Mouse (Mus musculus): ENCODE data around the gene Phf21a.

DNA sequence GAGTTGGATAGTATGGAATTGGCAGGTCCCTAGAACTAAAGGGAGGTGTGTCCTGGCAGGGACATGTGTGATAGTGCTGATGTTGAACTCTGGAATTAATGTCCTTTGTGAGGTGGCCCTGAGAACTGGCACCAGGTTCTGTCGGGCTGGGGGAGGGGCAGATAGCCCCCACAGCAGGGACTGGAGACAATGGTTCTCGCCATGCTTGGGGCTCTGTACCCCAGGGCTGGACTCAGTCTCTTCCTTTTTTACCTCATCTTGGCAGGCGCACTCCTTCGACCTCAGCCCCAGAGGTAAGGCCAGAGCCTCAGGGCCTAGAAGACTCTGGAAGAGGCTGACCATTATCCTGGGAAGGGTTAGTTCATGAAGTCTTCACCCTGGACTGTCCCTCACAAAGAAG is 289.8 kb downstream of the Phf21a start:
- no peak for TF ChIP-seq POLR2A (IDR thresholded peaks at IDR 0.05; ENCODE audit: low read depth, low read length)
- TF ChIP-seq CTCF (IDR thresholded peaks at IDR 0.05; ENCODE audit: extremely low read depth, insufficient read length, insufficient replicate concordance, low read depth, low read length), result no peak

All from small intestine, adult 2 months (tissue).